Mouse (Mus musculus) midbrain, embryonic 11.5 days (tissue): ENCODE measurements around the gene Fam222a. TPM values are rescaled to one million over a fixed set of nuclear protein-coding genes. Genes with fewer than 3 reads are reported as not detected.
A peak's percentile ranks its signal among the peaks of the same experiment; 100 is the strongest.

ENCODE experiments used
- ATAC-seq: fragments of 200-750 bp; cut with Nextera tagmentation; 2 replicates; pipeline ENCODE4 v1.8.0; 2017; ENCODE audit warnings: moderate TSS enrichment, moderate library complexity; ENCODE audit not compliant: low FRiP score
- DNase-seq: peaks from one replicate; pipeline ENCODE4 v3.0.0; 2015; ENCODE audit warnings: low spot score; ENCODE audit errors: missing footprints
- H3K27ac ChIP-seq: fragments of 300-500 bp; sonication (generic); 2 replicates; pipeline ENCODE4 v1.5.1; 2014; ENCODE audit warnings: low read depth, low read length
- H3K27me3 ChIP-seq: fragments of 300-500 bp; sonication (generic); 2 replicates; pipeline ENCODE4 v1.6.1; 2014; ENCODE audit warnings: mild to moderate bottlenecking, low read length, moderate library complexity, mixed read lengths; ENCODE audit not compliant: control insufficient read depth, insufficient read depth
- H3K36me3 ChIP-seq: fragments of 300-500 bp; sonication (generic); 2 replicates; pipeline ENCODE4 v1.6.1; 2014; ENCODE audit warnings: mild to moderate bottlenecking, low read length, moderate library complexity, mixed read lengths; ENCODE audit not compliant: control insufficient read depth, insufficient read depth
- H3K4me1 ChIP-seq: fragments of 300-500 bp; sonication (generic); 2 replicates; pipeline ENCODE4 v1.6.1; 2014; ENCODE audit warnings: low read length; ENCODE audit not compliant: control insufficient read depth, insufficient read depth
- H3K4me2 ChIP-seq: fragments of 300-500 bp; sonication (generic); 2 replicates; pipeline ENCODE4 v1.6.1; 2014; ENCODE audit warnings: mild to moderate bottlenecking, moderate library complexity
- H3K4me3 ChIP-seq: fragments of 300-500 bp; sonication (generic); 2 replicates; pipeline ENCODE4 v1.5.1; 2014; ENCODE audit warnings: low read depth, low read length
- H3K9ac ChIP-seq: fragments of 300-500 bp; sonication (generic); 2 replicates; pipeline ENCODE4 v1.6.1; 2014; ENCODE audit warnings: low read length
- H3K9me3 ChIP-seq: fragments of 300-500 bp; sonication (generic); 2 replicates; pipeline ENCODE4 v1.6.1; 2016; ENCODE audit warnings: low read length; ENCODE audit not compliant: control insufficient read depth
- WGBS: fragments of 180-500 bp; shearing (Covaris S2); extraction: QIAGEN DNeasy Blood & Tissue Kit; methylation state at CpG from one replicate; pipeline ENCODE4 v1.1.7; 2014; 5-methylcytosine and 5-hydroxymethylcytosine counted together
- polyA plus RNA-seq: library from polyadenylated mRNA; unstranded; fragments of >200 nt; fragmentation: Nextera tagmentation; extraction: Ambion mirVana; gene quantifications from 2 replicates; pipeline ENCODE4 v1.2.1, GENCODE M21; 2014

Fam222a gene
- polyA plus RNA-seq, 1 experiment from 2014 or later: 6.7 TPM

- Histone ChIP-seq H3K36me3 (no peaks in the 10 kb centered on the region), H3K4me3 (no peak overlapping the region), H3K27me3 (peaks cover 4% of the 10 kb centered on the region; the same call in 1 of the 2 replicates), H3K4me2 (no peak overlapping the region), H3K4me1 (peaks cover 13% of the 10 kb centered on the region), H3K9me3 (peaks cover 2% of the 10 kb centered on the region; the same call in 1 of the 2 replicates), H3K27ac (no peak overlapping the region), H3K9ac (no peak overlapping the region)
- 32% methylated on average over 15 of the region's 15 CpGs for WGBS
- DNase-seq (no peak), ATAC-seq (no peak)
Observed at GRCm38 (mm10) chr5:114541656-114542445, 26.0 kb upstream of the Fam222a start.

GRCm38 (mm10) chr5:114543656-114544055 lies 24.2 kb upstream of the Fam222a start:
- 90% methylated on average over 6 of the region's 6 CpGs for WGBS
- Histone ChIP-seq H3K4me1 (peaks cover 3% of the 10 kb centered on the region; the same call in 1 of the 2 replicates), H3K27me3 (no peaks in the 10 kb centered on the region; the same call in 1 of the 2 replicates), H3K9ac (no peak overlapping the region), H3K27ac (no peak overlapping the region), H3K4me2 (no peak overlapping the region), H3K9me3 (peaks cover 2% of the 10 kb centered on the region; the same call in 1 of the 2 replicates), H3K36me3 (no peaks in the 10 kb centered on the region), H3K4me3 (no peak overlapping the region)
- no peak for ATAC-seq
- no peak for DNase-seq

DNA sequence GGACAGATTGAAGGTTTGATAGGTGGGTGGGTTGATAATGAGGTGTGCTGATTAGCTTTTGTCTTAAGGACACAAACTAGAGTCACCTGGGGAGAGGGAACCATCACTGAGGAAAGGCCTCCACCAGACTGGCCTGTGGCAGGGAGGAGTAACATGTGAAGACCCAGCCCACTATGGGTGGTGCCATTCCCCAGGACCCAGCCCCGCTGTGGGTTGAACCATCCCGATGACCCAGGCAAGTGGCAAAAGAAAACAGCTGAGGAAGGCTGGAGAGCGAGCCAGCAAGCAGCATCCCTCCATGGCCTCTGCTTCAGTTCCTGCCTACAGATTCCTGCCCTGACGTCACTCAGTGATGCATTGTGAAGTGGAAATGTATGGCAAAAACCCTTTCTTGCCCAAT lies 23.6 kb upstream of the Fam222a start:
- Histone ChIP-seq H3K27me3 (no peaks in the 10 kb centered on the region; the same call in 1 of the 2 replicates), H3K9ac (no peak overlapping the region), H3K4me1 (no peaks in the 10 kb centered on the region), H3K9me3 (peaks cover 2% of the 10 kb centered on the region; the same call in 1 of the 2 replicates), H3K27ac (no peak overlapping the region), H3K36me3 (no peaks in the 10 kb centered on the region), H3K4me3 (no peak overlapping the region), H3K4me2 (no peak overlapping the region)
- 89% methylated on average over 4 of the region's 4 CpGs for whole genome bisulfite sequencing
- ATAC-seq: no peak
- no peak for DNase-seq

- Histone ChIP-seq H3K27ac (no peak overlapping the region), H3K9me3 (peaks cover 2% of the 10 kb centered on the region; the same call in 1 of the 2 replicates), H3K9ac (no peak overlapping the region), H3K27me3 (no peaks in the 10 kb centered on the region; the same call in 1 of the 2 replicates), H3K4me1 (no peaks in the 10 kb centered on the region), H3K4me2 (no peak overlapping the region), H3K4me3 (no peak overlapping the region), H3K36me3 (no peaks in the 10 kb centered on the region)
- ATAC-seq: no peak
- DNase-seq: no peak
- WGBS: 86% methylated on average over 9 of the region's 9 CpGs
Observed at GRCm38 (mm10) chr5:114545076-114545475, 22.7 kb upstream of the Fam222a start.

DNA sequence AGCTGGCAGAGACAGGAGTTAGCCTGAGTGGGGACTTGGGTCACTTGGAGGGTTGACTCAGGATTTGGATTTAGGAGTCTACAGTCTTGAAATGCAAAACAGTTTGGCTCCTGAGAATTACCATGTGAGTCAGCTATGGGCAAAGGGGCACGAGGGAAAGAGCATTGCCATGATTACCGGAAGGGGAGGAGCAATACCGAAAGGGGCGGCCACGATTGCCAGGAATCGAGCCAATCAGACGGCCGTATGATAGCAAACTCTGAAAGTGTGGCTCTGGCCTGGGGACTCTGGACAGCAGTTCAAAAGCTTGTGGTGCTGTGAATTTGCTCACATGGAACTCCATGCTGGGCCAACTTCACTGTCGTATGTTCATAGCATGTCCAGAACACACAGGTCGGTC lies 18.8 kb upstream of the Fam222a start:
- H3K4me3 ChIP-seq: no peak overlapping the region
- no peak for DNase-seq
- 95% methylated on average over 10 of the region's 10 CpGs for WGBS

GRCm38 (mm10) chr5:114549770-114550169 lies 18.0 kb upstream of the Fam222a start:
- ATAC-seq (no peak), DNase-seq (no peak)
- Histone ChIP-seq H3K27me3 (no peaks in the 10 kb centered on the region), H3K4me2 (no peak overlapping the region), H3K27ac (no peak overlapping the region), H3K9me3 (no peaks in the 10 kb centered on the region), H3K36me3 (no peaks in the 10 kb centered on the region), H3K4me3 (no peak overlapping the region), H3K4me1 (peaks cover 13% of the 10 kb centered on the region), H3K9ac (no peak overlapping the region)
- 72% methylated on average over 3 of the region's 3 CpGs for WGBS

More for the DNA sequence above, 18.8 kb upstream of the Fam222a start:
- Histone ChIP-seq H3K9ac (no peak overlapping the region), H3K9me3 (no peaks in the 10 kb centered on the region), H3K27ac (no peak overlapping the region), H3K4me2 (no peak overlapping the region), H3K36me3 (no peaks in the 10 kb centered on the region), H3K4me1 (peaks cover 13% of the 10 kb centered on the region), H3K27me3 (no peaks in the 10 kb centered on the region)
- ATAC-seq: no peak

DNA sequence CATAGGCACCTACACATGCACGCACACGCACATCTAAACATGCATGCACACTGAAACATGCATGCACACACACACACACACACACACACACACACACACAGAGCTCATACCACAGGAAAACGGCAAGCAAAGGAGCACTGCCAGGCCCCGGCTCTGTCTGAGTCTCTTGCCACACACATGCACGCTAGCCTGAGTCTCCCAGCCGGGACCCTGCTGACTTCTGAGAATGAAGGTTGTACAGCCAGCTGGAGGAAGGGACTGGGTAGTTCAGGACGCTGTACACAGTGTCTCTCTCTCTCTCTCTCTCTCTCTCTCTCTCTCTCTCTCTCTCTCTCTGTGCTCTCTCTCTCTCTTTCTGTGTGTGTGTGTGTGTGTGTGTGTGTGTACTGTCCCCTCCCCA lies 17.4 kb upstream of the Fam222a start:
- DNase-seq (no peak), ATAC-seq (no peak)
- Histone ChIP-seq H3K27ac (peak overlapping the region; percentile 56; the same call in 1 of the 2 replicates), H3K9me3 (peaks cover 3% of the 10 kb centered on the region; the same call in 1 of the 2 replicates), H3K9ac (no peak overlapping the region), H3K4me3 (no peak overlapping the region), H3K36me3 (no peaks in the 10 kb centered on the region), H3K4me2 (no peak overlapping the region), H3K4me1 (peaks cover 13% of the 10 kb centered on the region), H3K27me3 (no peaks in the 10 kb centered on the region)
- 42% methylated on average over 7 of the region's 7 CpGs for WGBS

DNA sequence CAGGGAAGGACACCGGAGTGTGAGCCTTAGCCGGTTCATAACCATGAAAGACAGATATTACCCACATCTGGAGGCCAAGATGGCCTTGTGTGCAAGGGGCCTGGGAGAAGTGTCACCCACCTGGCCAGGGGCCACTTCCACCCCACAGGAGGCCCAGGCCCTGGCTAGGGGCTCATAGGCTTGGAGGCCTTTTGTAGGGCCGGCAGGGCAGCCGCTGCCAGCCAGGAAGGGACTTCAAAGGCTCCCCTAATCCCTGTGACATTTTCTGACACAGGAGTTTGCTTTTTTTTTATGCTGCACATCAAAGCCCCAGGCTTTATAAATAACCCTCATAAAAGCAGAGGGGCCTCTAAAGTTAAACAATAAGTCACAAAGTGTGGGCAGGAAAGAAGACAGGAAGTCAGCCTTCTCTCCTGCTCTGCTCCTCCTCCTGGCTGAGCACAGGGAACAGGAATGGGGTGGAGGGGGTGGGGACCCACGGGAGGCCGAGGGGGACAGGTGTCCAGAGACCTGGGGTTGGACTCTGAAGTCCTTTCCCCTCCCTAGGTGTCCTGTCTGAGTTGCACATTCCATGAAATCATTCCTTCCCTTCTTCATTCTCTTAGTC lies 16.8 kb upstream of the Fam222a start:
- Histone ChIP-seq H3K27me3 (no peaks in the 10 kb centered on the region), H3K9ac (no peak overlapping the region), H3K36me3 (no peaks in the 10 kb centered on the region), H3K4me1 (peaks cover 13% of the 10 kb centered on the region), H3K27ac (peak overlapping the region; percentile 56), H3K9me3 (peaks cover 3% of the 10 kb centered on the region; the same call in 1 of the 2 replicates), H3K4me2 (no peak overlapping the region), H3K4me3 (no peak overlapping the region)
- no peak for ATAC-seq
- DNase-seq: no peak
- WGBS: 12% methylated on average over 6 of the region's 6 CpGs
